Mouse (Mus musculus): ENCODE results near the gene Sele.
"Not testable (repeated sequence)": the region's sequence is repeated elsewhere in the genome, so short reads cannot be mapped to it uniquely, and the experiment has no call there.

The Sele gene

GRCm38 (mm10) chr1:164047934-164048333, at the start of gene Sele:
Sele (plus strand) TSS chr1:164048234.
- no peak for DNase-seq

- no peak for DNase-seq
Observed at GRCm38 (mm10) chr1:164001831-164002452, 46.1 kb upstream of the Sele start.

- DNase-seq, result no peak
Observed at GRCm38 (mm10) chr1:164004311-164004710, 43.7 kb upstream of the Sele start.

- DNase-seq, result no peak
Observed at GRCm38 (mm10) chr1:164009235-164009634, 38.8 kb upstream of the Sele start.

GRCm38 (mm10) chr1:164014616-164015015, 33.4 kb upstream of the Sele start:
- DNase-seq, result no peak

- DNase-seq, result no peak
Observed at GRCm38 (mm10) chr1:164018221-164018896, 29.7 kb upstream of the Sele start.

- DNase-seq, result no peak
Observed at GRCm38 (mm10) chr1:164019789-164020188, 28.2 kb upstream of the Sele start.

GRCm38 (mm10) chr1:164020746-164021145, 27.3 kb upstream of the Sele start:
- not testable (repeated sequence) for DNase-seq

- DNase-seq, result not testable (repeated sequence)
Observed at GRCm38 (mm10) chr1:164022106-164022505, 25.9 kb upstream of the Sele start.

GRCm38 (mm10) chr1:164025685-164026084, 22.3 kb upstream of the Sele start:
- DNase-seq, result no peak

GRCm38 (mm10) chr1:164027416-164027815, 20.6 kb upstream of the Sele start:
- DNase-seq, result no peak

- DNase-seq, result no peak
Observed at GRCm38 (mm10) chr1:164040385-164041135, 7.5 kb upstream of the Sele start.

- DNase-seq, result no peak
Observed at GRCm38 (mm10) chr1:164043549-164043948, 4.5 kb upstream of the Sele start.

- no peak for DNase-seq
Observed at GRCm38 (mm10) chr1:164053561-164053960, 5.5 kb downstream of the Sele start.

GRCm38 (mm10) chr1:164054800-164055199, 6.8 kb downstream of the Sele start:
- no peak for DNase-seq

GRCm38 (mm10) chr1:164060071-164060470, 12.0 kb downstream of the Sele start:
- DNase-seq, result no peak

- DNase-seq, result no peak
Observed at GRCm38 (mm10) chr1:164061278-164061677, 13.2 kb downstream of the Sele start.

GRCm38 (mm10) chr1:164061925-164062324, 13.9 kb downstream of the Sele start, which contains the start of gene Sell:
Sell (plus strand) TSS chr1:164061982.
- peak; percentile 76 to 84 for DNase-seq

- no peak for DNase-seq
Observed at GRCm38 (mm10) chr1:164062856-164063255, 14.8 kb downstream of the Sele start.

GRCm38 (mm10) chr1:164063745-164064144, 15.7 kb downstream of the Sele start:
- DNase-seq, result peak in 1 of 2 experiments; percentile 31

GRCm38 (mm10) chr1:164069261-164069660, 21.2 kb downstream of the Sele start:
- no peak for DNase-seq

- no peak for DNase-seq
Observed at GRCm38 (mm10) chr1:164070461-164070860, 22.4 kb downstream of the Sele start.

- DNase-seq, result peak; percentile 29 to 71
Observed at GRCm38 (mm10) chr1:164071111-164071510, 23.1 kb downstream of the Sele start.

GRCm38 (mm10) chr1:164072001-164072400, 24.0 kb downstream of the Sele start:
- DNase-seq, result peak in 1 of 2 experiments; percentile 32
